Mouse (Mus musculus) E14TG2a.4 (cell line): ENCODE results near the gene Donson.

Experiments
- CTCF ChIP-seq: conservative IDR thresholded peaks from 2 replicates; pipeline ENCODE4 v1.5.1; 2014; ENCODE audit warnings: low read length
- NANOG ChIP-seq: IDR thresholded peaks from 2 replicates; pipeline ENCODE4 v1.6.1; 2014; ENCODE audit warnings: borderline replicate concordance, low read length, mixed read lengths

DNA sequence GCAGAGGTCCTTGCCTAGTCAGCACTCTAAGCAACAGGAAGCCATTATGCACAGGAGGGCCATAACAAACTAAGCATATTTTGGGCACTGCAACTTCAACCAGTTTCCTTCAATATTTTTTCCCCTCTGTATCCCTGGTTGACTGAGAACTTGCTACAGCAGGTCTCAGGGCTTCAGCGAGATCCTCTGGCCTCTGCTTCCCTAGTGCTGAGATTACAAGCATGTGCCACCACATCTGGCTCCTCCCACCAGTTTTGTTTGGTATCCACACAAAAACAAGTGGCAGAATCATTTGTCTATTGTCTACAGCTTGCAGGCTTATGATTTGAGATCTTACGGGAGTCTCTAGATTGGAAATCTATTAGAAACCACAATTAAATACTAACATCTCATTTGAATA lies 43.7 kb downstream of the Donson start:
- no peak for TF ChIP-seq CTCF
- TF ChIP-seq NANOG, result no peak
